Mouse (Mus musculus) heart, embryonic 14.5 days (tissue): ENCODE measurements around the gene Xylt1. TPM values are rescaled to one million over a fixed set of nuclear protein-coding genes. Genes with fewer than 3 reads are reported as not detected.

Source experiments
- ATAC-seq: fragments of 200-750 bp; cut with Nextera tagmentation; 2 replicates; pipeline ENCODE4 v1.8.0; 2017; ENCODE audit warnings: low read depth, moderate TSS enrichment; ENCODE audit not compliant: insufficient number of reproducible peaks, insufficient read depth, low FRiP score
- H3K27ac ChIP-seq, 2 experiments: fragments of 200-500 bp in 1 of 2; fragments of 300-500 bp in 1 of 2; sonication (generic) in 1 of 2; replicated peaks in 1 of 2; 2 replicates each; pipeline ENCODE4 v1.5.1; 2012 to 2014; ENCODE audit warnings: low read depth in 2 of 2, low read length in 2 of 2, control low read depth in 1 of 2, mild to moderate bottlenecking in 1 of 2, mixed read lengths in 1 of 2; ENCODE audit not compliant: control insufficient read depth in 1 of 2, insufficient read depth in 1 of 2
- H3K27me3 ChIP-seq: fragments of 300-500 bp; sonication (generic); 2 replicates; pipeline ENCODE4 v1.6.1; 2014; ENCODE audit warnings: mild to moderate bottlenecking, low read length, control low read depth; ENCODE audit not compliant: control insufficient read depth, insufficient read depth
- H3K36me3 ChIP-seq: fragments of 300-500 bp; sonication (generic); 2 replicates; pipeline ENCODE4 v1.6.1; 2014; ENCODE audit warnings: mild to moderate bottlenecking, control low read depth, low read length, mixed read lengths; ENCODE audit not compliant: control insufficient read depth, insufficient read depth
- H3K4me1 ChIP-seq, 2 experiments: fragments of 200-500 bp in 1 of 2; fragments of 300-500 bp in 1 of 2; sonication (generic) in 1 of 2; 2 replicates each; pipeline ENCODE4 v1.6.1; 2012 to 2014; ENCODE audit warnings: low read length in 2 of 2, control low read depth in 1 of 2, mixed read lengths in 1 of 2; ENCODE audit not compliant: control insufficient read depth in 2 of 2, insufficient read depth in 2 of 2
- H3K4me2 ChIP-seq: fragments of 300-500 bp; sonication (generic); 2 replicates; pipeline ENCODE4 v1.6.1; 2014; ENCODE audit warnings: mild to moderate bottlenecking, low read length
- H3K4me3 ChIP-seq, 2 experiments: fragments of 200-500 bp in 1 of 2; fragments of 300-500 bp in 1 of 2; sonication (generic) in 1 of 2; 2 replicates each; pipeline ENCODE4 v1.5.1; 2012 to 2014; ENCODE audit warnings: low read length in 2 of 2, mild to moderate bottlenecking in 2 of 2, control low read depth in 1 of 2, low read depth in 1 of 2, moderate library complexity in 1 of 2; ENCODE audit not compliant: control insufficient read depth in 1 of 2, insufficient read depth in 1 of 2
- H3K9ac ChIP-seq: fragments of 300-500 bp; sonication (generic); 2 replicates; pipeline ENCODE4 v1.6.1; 2014; ENCODE audit warnings: mild to moderate bottlenecking, low read length
- H3K9me3 ChIP-seq: fragments of 300-500 bp; sonication (generic); 2 replicates; pipeline ENCODE4 v1.6.1; 2016; ENCODE audit warnings: low read length, control low read depth; ENCODE audit not compliant: control insufficient read depth
- WGBS: fragments of 180-500 bp; shearing (Covaris S2); extraction: QIAGEN DNeasy Blood & Tissue Kit; methylation state at CpG from one replicate; pipeline ENCODE4 v1.1.7; 2014; 5-methylcytosine and 5-hydroxymethylcytosine counted together
- polyA plus RNA-seq: library from polyadenylated mRNA; unstranded; fragments of >200 nt; fragmentation: Nextera tagmentation; extraction: Ambion mirVana; gene quantifications from 2 replicates; pipeline ENCODE4 v1.2.1, GENCODE M21; 2014

The Xylt1 gene
- polyA plus RNA-seq, 1 experiment from 2014 or later = 2.0 TPM

DNA sequence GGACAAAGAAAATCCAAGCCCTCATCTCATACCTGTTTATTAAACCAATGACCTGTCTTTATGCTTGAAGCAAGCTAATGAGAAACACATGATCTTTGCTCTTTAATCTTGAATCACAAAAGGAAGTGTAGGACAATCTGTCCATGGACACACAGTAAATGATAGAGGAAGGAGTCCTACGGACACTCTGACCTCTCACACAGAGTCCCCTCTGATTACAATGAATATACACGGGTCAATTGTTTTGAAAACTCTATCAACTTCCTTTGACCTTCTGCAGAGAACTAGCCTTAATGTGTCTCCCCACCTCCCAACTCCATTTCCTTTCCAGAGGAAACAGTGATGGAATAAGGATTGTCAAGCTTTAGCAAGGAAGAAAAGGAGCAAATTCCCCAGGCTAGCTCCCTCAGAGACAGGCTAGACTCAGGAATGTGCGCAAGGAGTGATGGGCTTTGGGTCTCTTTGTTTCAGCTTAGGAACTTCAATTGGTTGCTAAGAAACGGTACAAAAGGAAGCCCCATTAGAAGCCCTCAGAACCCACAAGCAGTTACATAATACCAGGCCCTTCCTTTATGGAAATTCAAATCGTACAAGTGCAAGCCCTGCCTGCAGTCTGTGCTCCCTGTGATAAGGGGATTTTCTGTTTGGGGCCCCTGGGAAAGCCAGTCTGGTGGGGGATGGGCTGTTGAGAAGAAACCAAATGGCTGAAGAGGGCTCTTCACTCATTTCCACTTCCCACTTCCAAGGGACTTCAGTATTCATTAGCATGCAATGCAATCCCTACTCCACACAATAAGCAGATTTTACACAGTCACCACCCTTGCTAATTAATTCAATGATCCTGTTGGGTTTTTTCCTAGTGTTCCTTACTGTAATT is 305.6 kb downstream of the Xylt1 start:
- Histone ChIP-seq H3K36me3 (no peaks in the 10 kb centered on the region), H3K4me1 (no peaks in the 10 kb centered on the region), H3K4me2 (no peak overlapping the region), H3K9ac (no peak overlapping the region), H3K9me3 (no peaks in the 10 kb centered on the region), H3K27ac (no peak overlapping the region), H3K27me3 (no peaks in the 10 kb centered on the region), H3K4me3 (no peak overlapping the region)
- 29% methylated on average over 5 of the region's 5 CpGs for WGBS
- no peak for ATAC-seq

DNA sequence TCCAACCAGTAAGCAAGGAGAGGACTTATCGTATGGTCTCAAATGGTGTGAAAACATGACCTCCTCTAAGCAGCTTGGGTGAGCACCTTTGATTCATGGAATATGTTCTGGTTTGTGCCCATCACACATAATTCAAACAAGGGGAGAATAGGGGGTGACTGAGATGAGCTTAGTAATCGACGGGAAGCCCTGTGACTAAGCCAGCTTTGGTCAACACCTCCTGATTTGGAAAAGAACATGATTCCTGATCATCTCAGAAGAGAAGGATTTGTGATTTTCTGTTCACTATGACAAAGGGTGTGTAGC is 306.2 kb downstream of the Xylt1 start:
- Histone ChIP-seq H3K27me3 (no peaks in the 10 kb centered on the region), H3K4me3 (no peak overlapping the region), H3K9me3 (no peaks in the 10 kb centered on the region), H3K9ac (no peak overlapping the region), H3K36me3 (no peaks in the 10 kb centered on the region), H3K4me1 (no peaks in the 10 kb centered on the region), H3K4me2 (no peak overlapping the region), H3K27ac (no peak overlapping the region)
- no peak for ATAC-seq
- 90% methylated on average over 3 of the region's 3 CpGs for WGBS

DNA sequence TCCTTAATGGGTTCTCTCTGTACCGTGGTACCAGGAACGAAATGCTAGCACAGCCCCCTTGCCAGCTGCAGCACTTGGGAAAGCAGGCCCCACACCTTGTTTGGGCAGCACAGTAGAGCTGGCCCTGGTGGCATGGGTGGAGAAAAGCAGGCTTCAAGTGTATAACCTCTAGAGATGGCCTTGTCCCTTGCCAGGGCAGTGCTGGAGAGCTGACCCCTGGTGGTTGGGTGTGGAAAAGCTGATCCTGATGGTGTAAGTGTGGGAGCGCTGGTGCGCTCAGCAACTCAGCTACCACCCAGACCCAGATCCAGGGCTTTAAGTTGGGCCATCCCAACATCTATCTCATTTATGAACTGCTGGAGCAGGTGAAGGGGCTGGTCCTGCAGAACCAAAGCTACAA is 314.8 kb downstream of the Xylt1 start:
- 79% methylated on average over 4 of the region's 4 CpGs for WGBS
- ATAC-seq = no peak
- H3K9ac ChIP-seq = no peak overlapping the region
- H3K4me2 ChIP-seq = no peak overlapping the region
- no peaks in the 10 kb centered on the region for H3K9me3 ChIP-seq
- no peaks in the 10 kb centered on the region for H3K27me3 ChIP-seq
- no peak overlapping the region for H3K4me3 ChIP-seq
- H3K4me1 ChIP-seq = no peaks in the 10 kb centered on the region
- H3K36me3 ChIP-seq = no peaks in the 10 kb centered on the region
- no peak overlapping the region for H3K27ac ChIP-seq

DNA sequence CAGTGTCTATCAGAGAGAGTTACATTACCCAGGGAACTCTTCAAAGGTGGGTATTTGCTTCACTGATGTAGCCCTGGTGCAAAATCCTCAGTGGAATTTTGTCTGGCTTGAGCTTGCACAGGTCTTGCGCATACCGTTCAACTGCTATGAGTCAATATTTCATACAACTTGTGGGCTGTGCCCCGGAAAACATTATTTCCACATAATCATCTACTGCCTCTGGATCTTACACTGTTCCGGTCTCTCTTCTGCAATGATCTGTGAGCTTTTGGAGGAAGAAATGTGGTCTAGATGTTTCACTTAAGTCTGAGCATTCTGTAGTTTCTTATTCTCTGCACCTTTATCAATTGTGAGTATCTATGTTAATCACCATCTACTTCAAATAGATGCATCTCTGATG is 316.9 kb downstream of the Xylt1 start:
- ATAC-seq = no peak
- Histone ChIP-seq H3K27me3 (no peaks in the 10 kb centered on the region), H3K4me3 (no peak overlapping the region), H3K36me3 (no peaks in the 10 kb centered on the region), H3K9me3 (no peaks in the 10 kb centered on the region), H3K9ac (no peak overlapping the region), H3K4me2 (no peak overlapping the region), H3K27ac (no peak overlapping the region), H3K4me1 (no peaks in the 10 kb centered on the region)
- WGBS = 80% methylated on average over 4 of the region's 4 CpGs

DNA sequence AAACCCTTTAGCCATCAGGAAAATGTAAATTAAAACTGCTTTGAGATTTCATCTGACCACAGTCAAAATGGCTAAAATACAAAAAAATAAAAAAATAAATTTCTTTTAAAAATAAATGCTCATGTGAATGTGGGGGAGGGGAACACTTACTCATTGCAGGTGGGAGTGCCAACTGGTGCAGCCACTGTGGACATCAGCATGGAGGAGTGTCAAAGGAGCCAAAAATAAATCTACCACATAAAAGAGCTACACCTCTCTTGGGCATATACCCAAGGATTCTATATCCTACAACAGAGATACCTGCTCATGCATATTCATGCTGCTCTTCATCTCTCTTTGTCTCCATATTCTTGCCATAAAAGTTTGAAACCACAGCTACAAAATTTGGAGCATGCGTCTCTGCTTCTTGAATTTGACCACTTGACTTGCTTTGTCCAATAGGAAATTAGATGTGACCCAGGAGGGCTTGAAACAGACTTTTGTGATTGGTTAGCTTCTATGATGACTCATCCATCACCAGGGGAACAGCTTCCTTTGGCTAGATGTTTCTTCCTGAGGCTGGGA is 317.9 kb downstream of the Xylt1 start:
- 89% methylated on average over 1 of the region's 1 CpGs for WGBS
- Histone ChIP-seq H3K9ac (no peak overlapping the region), H3K9me3 (no peaks in the 10 kb centered on the region), H3K4me3 (no peak overlapping the region), H3K36me3 (no peaks in the 10 kb centered on the region), H3K27me3 (no peaks in the 10 kb centered on the region), H3K4me2 (no peak overlapping the region), H3K27ac (no peak overlapping the region), H3K4me1 (no peaks in the 10 kb centered on the region)
- ATAC-seq = no peak

DNA sequence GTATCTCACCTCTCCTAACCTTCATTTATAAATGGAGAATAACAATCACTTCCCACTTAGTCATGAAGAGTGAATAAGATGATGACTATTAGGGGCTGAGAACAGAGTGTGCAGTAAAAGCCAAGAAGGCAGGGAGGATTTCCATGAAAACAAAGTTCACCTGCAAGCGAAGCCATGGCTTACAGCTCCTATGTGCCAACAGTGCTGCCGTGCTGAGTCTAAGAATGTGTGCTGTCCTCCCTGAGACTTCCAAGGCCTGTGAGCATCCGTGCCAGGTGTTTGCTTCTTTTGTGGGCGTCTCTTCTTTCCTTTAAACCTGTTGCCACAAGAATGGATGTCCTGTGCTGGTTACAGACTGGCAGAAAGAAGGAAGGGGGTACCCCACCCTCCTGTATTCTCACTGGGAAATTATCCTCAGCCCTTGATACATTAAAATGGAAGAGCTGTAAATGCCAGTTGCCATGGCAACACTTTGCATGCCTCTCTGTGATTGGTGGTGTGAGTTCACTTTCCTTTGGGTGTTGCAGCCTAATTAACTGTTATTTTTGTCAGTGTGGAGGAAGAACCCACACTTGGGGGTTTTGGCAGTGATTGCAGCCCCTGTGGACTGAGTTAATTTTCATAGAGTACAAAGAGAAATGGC is 318.7 kb downstream of the Xylt1 start:
- Histone ChIP-seq H3K36me3 (no peaks in the 10 kb centered on the region), H3K9ac (no peak overlapping the region), H3K27ac (no peak overlapping the region), H3K27me3 (no peaks in the 10 kb centered on the region), H3K4me3 (no peak overlapping the region), H3K4me2 (no peak overlapping the region), H3K9me3 (no peaks in the 10 kb centered on the region), H3K4me1 (no peaks in the 10 kb centered on the region)
- ATAC-seq = no peak
- 75% methylated on average over 4 of the region's 4 CpGs for WGBS

DNA sequence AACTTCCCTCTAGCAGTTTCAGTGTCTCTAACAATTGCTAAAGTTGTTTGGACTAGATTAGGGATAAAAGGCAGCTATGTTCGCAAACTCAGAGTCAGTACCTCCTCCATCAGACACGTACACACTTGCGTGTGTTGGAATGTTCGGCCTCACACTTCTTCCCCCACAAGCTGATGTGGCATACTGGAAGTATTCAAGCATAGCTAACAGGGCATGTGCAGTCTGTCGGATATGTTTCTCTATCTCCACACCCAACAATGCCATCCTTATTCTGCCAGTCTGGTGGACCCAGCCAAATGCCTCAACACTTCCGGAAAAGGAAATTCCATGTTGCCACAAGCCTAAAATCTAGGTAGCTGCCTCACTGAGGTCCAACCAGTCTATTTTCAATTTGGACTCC is 319.3 kb downstream of the Xylt1 start:
- Histone ChIP-seq H3K9me3 (no peaks in the 10 kb centered on the region), H3K4me2 (no peak overlapping the region), H3K27me3 (no peaks in the 10 kb centered on the region), H3K4me3 (no peak overlapping the region), H3K36me3 (no peaks in the 10 kb centered on the region), H3K27ac (no peak overlapping the region), H3K4me1 (no peaks in the 10 kb centered on the region), H3K9ac (no peak overlapping the region)
- no peak for ATAC-seq
- 72% methylated on average over 6 of the region's 6 CpGs for WGBS
